Mouse (Mus musculus) spleen, postnatal 14 days (tissue): ENCODE measurements around the gene Dapk2.
A peak's percentile ranks its signal among the peaks of the same experiment; 100 is the strongest.

Experiments
- DNase-seq, 2 experiments: peaks; one replicate each; pipeline ENCODE4 v3.0.0; 2021 to 2022; ENCODE audit warnings: low spot score in 2 of 2

Dapk2 gene

DNA sequence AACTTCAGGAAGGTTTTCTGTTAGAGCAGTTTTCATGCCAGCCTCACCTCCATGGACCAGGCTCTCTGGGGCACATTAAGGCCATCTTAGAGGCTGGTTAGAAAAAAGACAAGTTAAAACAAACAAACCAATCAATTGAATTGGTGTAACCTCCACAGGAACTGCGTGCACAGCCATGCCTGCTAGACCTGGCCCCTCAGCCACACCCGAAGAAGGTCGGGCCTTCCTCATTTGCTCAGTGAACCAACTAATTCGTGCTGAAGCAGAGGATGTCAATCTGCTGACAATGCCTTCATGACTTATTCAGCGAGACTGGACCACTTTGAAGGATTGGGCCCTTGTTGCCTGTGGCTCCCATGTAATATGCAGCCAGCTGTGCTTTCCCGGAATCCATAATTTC, 28.4 kb downstream of the Dapk2 start:
- DNase-seq = no peak

DNA sequence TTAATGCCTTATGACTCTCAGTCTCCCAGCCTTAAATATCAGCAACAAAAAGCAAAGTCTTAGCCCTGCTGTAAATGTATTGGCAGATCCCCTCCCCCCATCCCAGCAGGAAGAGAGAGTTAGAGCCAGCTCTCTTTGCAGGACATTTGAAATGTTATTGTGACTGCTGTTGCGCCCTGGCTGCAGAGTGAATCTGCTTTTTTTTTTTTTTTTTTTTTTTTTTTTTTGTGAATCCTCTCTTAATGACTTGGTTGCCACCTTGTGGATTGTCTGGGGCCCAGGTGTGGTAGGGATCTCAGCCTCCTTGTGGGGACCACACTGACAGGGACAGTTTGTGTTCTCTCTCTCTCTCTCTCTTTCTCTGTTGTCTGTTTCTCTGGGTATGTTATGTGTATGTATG, 31.0 kb downstream of the Dapk2 start:
- no peak for DNase-seq

DNA sequence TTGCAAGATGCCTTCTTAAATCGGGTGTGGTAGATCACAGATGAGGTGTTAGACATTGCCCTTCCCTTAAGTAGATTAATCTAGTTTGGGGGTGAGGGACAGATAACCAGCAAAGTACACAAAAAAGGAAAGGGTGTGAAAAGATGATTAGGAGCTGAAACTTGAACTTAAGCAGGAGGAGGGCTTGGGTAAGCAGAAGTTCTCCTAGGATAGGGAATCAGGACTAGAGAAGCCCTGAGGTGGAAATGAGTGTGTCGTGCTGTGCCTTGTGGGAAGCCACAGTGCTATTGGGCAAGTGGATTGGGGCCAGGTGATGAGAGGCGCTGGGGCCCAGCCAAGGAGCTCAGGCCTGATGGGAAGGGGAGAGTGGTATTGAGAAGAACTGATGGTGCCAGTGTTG, 36.0 kb downstream of the Dapk2 start:
- DNase-seq = no peak

DNA sequence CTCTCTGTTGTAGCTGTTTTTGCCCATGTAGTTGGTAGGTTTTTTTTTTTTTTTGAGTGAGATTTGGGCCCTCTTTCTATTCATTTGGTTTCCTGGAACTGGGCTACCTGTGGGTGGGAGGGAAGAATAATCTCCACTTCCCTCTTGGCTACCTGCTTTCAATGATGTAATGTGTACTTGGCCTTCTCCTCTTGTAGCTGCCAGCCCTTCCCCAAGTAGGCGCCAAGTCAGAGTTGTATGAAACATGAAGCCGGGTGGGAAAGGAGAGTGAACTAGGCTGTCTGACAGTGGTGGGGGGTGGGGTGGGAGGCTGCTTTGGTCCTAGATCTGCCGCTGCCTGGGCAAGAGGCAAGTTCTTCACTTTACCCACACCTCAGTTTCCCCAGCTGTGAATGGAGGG, 38.5 kb downstream of the Dapk2 start:
- DNase-seq = no peak

DNA sequence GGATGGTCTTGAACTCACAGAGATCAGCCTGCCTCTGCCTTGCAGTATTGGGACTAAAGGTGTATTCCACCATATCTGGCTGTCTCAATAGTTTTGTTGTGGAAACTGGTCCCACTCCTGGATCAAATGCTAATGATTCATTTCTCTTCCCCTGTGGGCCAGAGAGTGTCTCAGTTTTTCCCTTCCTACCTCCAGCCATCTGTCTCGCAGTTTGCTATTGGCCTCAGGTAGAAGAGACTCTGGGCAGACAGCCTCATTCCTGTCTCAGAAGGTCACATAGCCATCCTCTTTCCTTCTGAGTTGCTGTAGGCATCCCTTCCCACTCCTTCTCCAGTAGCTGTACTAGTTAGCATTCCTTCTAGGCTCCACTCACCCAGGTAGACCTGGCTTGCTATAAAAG, 40.5 kb downstream of the Dapk2 start:
- DNase-seq = no peak

DNA sequence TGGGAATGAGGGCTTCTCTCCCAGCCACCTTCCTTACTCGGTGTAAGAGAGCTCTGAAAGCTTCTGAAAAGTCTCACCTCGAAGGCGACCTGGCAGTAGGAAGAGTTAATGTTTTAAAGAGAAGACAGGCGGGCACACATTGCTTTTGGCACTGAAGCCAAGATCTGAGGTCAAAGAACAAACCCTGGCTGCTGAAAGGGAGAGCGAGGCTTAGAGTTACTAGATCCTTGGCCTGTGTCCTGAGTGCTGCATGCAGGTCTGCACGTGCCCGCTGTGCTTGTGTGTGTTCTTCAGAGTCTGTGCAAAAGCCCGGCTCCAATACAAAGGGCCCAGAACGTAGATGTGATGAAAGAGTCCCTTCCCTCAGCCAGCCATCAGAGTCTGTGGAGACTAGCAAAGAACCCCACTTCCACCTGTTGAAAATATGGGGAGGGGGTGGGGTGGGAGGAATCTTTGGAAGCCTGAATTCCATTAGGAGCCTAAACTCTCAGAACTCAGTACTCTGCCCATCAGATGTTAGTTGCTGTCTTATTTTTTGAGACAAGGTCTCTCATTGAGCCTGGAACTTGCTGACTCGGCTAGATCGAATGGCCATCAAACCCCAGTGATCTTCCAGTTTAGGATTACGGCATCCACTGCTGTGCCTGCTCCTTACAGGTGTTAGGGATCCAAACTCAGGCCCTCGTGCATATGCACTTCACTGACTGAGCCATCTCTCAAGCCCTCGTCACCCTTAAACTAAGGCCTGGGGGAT, 41.8 kb downstream of the Dapk2 start:
- no peak for DNase-seq

DNA sequence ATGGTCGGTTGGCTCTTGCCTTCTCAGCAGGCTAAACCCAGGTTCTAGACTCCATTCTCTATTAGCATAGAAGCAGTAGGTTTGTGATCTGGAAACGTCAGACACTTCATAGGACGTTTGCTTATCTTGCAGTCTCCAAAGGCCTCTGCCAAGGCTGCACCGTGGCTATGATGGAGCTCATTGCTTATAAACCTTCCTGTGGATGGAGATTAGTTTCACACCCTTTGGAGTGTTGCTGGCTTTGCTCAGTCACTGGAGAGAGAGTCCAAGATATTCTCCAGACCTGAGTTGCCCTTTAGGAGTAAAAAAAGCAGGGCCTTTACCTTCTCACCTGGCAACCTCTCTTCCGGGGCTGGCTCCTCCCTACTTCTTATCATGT, 42.4 kb downstream of the Dapk2 start:
- no peak for DNase-seq

DNA sequence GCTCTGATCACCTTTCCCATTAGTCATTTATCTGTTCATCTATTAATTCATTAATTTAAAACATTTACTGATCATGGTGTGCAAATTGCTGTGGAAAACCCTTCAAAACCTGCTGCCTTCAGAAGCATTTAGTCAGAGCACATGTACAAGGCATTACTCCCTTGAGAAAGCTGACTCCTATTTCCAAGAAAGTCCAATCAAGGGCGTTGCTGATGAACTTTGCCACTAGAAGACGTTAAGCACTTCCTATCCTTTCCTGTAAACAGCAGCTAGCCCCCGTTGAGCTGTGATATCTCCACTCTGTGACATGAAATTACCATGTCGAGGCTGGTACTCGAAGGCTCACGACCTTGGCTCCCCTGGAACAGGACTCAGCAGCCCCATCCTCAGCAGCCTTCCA, 43.6 kb downstream of the Dapk2 start:
- no peak for DNase-seq

DNA sequence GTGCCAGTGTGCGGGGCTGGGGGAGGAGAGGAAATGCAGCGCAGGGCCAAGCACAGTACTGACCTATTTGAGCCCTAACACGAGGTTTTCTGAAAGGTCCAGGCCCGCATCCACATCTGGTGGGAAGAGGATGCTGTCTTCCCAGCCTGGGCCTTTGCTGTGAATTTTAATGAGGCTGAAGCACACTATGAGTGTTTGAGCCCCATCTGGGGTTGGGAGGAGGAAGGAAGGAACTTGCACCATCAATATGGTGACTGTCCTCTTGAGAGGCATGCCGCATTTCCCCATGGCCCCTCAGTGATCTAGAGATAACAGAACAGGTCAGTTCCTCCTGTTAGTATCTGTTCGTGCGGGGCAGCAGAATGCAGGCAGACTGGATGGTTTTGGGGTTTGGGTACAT, 44.4 kb downstream of the Dapk2 start:
- no peak for DNase-seq

DNA sequence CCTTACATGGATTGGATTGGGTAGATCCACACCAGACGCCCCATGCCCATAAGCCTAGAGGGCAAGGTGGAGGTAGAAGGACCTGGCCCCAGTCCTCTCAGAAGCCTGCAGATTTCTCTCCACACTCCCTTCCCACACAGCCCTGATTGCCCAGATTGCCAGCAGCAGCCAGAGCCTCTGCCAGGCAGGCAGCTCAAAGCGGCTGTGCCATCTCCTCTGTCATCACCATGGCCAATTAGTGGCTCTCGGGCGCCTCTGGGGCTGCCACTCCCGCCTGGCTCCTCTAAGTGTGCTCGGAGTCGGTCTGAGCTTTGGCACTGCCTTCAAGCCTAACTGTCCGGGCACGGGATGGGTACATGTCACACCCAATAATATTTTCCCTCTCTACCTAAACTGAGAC, 47.7 kb downstream of the Dapk2 start:
- no peak for DNase-seq

DNA sequence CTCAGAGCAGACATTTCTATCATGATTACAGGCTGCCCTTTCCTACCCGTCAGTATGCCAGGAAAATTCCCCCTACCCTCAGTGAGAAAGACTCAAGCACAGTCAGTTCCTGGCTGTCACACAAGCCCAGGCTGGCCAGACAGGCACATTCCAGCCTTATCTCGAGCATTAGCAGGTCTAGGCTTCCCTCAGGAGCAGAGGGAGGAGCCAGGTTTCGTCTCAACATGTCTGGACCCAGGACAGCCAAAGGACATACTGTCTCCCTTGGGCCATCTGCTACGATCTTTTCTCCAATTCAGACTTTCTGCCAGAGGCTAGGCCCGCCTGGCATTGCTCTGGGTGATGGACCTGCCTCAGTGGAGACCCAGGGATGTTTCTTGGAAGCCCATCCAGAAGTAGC, 48.8 kb downstream of the Dapk2 start:
- DNase-seq = no peak

DNA sequence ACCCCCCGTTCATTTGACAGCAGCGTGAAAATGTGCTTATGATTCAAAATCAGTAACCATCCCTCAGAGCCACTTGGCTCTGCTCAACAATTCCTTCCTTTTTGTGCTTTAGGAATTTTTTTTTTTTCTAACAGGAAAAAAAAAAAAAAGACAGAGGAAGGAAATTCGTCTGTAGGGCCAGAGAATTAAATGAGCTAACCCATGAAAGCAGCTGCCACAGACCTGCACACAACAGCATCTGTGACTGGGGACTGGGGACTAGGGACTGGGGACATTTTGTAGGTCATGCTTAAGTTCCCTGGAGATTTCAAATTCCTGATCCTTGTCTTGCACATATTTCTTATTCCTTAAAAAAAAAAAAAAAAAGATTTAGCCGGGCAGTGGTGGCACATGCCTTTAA, 53.4 kb downstream of the Dapk2 start:
- DNase-seq = no peak

DNA sequence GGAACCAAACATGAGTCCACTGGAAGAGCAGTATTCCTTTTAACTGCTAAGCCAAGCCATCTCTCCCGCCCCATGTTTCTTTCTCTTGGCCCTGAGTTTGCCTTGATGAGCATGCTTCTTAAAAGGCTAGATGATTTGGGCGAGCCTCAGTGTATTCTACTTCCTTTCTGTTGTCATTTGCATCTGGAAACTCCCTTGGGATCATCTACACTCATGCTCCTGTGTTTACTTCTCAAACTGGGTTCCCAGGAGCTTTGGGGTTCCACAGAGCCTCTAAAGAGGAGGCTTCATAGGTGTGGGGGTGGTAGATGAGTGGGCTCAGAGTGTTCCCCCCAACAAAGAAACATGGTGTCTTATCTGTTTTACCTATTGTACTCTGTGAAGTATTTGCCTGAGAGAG, 54.1 kb downstream of the Dapk2 start:
- DNase-seq = no peak

DNA sequence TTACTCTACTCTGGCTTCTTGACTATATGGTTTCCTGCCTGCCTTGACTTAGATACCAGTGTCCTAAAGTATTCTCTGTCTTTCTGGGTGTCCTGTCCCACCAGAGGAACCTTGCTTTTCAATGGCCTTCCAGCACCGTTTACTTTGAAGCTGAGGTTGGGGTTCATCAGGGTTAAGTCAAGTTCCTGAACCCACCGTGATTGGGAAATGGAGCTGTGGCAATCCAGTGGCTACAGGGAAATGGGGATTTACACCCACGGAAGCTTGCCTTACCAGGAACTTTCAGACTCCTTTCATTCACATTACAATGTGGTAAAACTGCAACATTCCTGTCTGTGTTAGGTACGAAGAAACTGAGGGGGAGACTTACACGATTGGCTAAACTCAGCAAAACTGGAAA, 54.8 kb downstream of the Dapk2 start:
- DNase-seq = no peak

DNA sequence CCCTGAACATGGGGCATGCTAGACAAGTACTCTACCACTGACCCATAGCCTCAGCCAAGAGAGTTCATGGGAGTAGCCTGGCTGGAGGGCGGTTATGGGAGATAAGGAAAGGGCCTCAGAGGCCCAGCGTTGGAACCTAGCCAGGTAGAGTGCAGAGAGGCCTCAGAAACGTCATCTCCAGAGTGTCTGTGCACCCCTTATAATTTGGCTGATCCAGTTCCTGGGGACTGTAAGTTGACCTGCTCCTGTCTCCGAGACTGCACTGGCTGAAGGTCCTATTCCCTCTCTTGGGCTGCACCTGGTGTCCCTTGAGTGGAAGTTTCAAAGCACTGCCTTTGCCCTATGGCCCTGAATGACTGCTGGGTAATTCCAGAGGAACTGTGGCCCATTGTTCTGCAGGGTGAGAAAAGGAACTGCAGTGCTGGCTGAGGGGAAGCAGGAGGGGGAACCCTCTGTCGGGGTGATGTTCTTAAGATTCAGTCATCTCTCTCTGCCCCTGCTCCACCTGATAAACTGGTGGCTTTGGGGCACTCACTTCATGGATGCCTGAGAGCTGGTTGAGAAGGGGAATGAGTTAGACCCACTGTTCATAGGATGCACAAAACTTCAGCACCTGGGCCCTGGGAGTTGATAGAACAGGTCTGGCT, 55.5 kb downstream of the Dapk2 start:
- peak; percentile 58 to 70 for DNase-seq

DNA sequence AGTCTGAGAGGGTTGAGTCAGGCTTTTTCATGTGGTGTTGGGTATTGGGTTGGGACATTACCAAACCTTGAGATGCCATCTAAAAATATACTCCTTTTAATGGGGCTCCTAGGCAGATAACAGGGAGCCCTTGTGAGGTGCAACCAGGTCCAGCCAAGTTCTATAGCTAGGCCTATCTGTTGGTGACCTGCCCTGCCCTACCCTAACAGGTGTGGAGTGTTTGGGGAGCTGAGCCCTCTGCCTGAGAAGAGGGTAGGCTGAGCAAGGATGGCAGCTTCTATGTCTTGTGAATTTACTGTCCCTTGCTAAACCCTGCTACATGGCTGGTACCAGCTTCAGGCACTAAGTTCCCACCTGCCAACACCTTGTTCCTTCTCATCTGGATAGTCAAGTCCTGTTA, 57.5 kb downstream of the Dapk2 start:
- DNase-seq = no peak

DNA sequence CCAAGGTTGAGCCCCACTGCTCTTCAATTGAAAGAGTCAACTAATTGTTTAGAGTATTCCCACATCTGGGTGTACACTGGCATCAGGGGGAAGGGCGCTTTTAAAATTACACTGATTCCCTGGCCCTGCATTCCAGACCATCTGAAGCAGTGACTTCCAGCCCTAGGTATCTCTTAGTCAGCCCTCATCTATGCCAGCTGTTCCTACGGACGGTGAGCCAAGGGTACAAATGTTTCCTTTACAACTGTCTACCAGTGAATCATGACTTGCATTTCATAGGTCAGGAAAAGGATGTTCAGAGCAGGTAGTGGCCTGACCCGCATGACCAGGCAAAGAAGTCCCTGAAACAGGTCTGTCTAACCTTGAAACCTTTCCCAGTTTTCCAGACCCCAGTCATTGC, 59.9 kb downstream of the Dapk2 start:
- DNase-seq = no peak

DNA sequence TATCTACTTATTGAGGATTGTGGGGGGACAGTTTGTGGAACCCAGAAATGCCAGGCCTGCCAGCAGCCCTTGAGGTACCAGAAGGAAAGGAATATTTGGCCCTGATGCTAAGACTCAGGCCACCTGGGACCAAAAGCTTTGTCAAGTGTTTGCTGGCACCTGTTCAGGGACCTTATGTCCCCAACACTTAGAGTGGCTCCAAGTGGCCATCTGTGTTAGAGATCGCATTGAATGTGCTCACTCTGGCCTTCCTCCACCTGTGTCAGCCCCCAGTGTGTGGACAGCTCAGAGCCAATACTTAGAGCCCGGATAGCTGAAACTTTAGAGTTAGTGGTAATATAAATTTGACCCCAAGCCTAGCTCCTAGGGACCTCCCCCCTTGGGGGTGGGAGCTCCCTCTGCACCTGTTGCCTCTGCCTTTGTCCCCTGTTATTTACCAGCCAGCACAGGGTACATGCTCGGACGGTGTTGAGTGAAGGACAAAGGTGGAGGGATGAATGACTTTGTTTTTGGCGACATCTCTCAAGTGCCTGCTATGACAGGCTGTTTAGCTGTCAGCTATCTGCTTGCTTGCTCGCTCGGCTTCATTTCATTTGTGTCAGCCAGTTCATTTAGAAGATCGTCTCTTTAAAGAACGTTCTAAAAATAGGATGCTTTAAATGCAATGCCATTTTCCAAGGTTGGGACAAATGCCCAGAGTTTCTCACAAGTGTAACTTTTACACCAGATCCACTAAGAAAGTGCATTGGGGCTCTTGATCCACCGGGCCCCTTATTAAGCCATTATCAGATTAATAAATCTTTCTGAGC, 61.1 kb downstream of the Dapk2 start:
- DNase-seq = no peak

DNA sequence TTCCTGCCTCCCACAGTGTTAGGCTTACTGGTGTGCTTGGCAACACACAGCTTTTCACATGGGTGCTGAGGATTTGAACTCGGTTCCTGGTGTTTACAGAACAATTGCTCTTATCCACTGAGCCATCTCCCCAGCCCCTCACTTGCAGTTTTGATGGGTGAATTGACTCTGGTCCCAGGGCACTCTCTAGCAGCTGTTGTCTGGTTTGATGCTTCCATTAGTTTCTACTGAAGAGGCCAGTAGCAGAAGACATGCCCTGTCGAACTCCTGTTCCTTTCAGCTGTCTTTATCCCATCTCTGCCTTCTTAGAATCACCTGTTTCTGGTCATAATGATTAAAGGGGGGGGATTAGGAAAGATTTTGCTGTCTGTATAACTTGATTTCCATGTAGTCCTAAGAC, 65.8 kb downstream of the Dapk2 start:
- DNase-seq = no peak

DNA sequence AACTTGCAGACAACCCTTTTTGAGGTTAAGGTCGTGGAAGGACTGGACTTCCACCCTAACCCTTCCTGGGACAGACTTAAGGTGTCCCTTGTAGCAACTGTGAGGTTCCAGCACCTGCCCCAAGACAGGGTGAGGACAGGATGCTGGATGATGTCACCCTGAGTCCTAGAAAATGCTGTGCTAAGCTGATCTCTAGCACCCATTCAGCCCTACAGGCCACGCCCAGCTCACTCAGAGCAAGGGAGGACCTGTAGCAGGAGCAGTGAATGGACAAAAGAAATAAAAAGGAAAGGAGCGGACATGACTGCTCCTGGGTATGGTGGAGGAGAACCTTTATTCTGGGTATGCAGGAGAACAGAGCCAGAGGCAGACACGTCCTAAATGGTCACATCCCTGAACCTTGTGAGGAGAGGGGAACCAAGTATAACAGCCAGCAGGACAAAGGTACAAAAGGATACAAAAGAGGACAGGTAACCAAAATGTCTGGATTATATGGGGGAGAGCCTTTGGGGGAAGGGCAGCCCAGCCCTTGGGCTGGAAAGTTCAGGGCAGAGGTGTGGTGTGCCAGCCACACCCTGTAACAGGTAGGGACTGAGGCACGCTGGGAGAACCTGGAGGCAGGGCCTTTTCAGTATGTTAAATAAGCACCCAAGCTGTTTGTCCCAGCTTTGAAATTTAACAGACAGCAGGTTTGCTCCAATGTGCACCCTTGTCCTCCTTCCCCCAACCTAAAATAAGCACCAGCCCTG, 67.9 kb downstream of the Dapk2 start:
- DNase-seq = no peak

DNA sequence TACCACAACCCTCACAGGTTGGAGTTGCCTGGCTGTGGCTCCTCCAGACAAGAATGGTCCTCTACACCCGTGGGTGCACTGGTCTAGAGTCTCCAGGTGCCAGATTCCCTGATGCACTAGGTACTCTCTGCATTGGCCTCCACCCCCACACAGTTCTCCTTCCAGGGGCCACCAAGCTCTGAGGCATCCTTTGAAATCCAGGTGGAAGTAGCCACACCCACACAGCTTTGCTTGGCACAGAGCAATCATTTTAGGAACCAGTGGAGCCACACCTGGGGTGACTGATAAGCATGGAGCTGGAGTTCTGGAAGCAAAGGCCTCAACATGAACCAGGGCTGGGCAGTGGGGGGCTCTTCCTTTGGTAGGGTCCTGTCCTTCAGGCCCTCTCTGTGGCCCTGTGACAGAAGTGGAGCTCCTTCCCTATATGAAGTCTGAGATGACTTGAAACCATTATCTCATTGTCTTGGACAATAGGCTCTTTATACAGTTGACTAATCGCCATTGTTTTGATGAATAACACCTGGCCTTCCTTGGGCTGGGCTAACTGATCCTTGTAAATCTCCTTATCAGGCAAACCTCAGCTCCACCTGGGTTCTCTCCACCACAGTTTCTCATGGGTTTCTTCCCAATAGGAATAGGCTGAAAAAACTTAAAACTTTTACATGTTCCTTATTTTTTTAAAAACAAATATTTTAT, 70.6 kb downstream of the Dapk2 start:
- no peak for DNase-seq
